Mouse (Mus musculus) intestine, embryonic 16.5 days (tissue): ENCODE measurements around the gene Sec23b. TPM values are rescaled to one million over a fixed set of nuclear protein-coding genes. Genes with fewer than 3 reads are reported as not detected.
A peak's percentile ranks its signal among the peaks of the same experiment; 100 is the strongest.
"Not testable (repeated sequence)": the region's sequence is repeated elsewhere in the genome, so short reads cannot be mapped to it uniquely, and the experiment has no call there.

Experiments used
- ATAC-seq: fragments of 200-750 bp; cut with Nextera tagmentation; 2 replicates; pipeline ENCODE4 v1.8.0; 2017; ENCODE audit warnings: moderate TSS enrichment, moderate library complexity
- H3K27ac ChIP-seq: fragments of 300-500 bp; sonication (generic); 2 replicates; pipeline ENCODE4 v1.5.1; 2014; ENCODE audit warnings: mild to moderate bottlenecking, low read length
- H3K27me3 ChIP-seq: fragments of 300-500 bp; sonication (generic); replicated peaks from 2 replicates; pipeline ENCODE4 v1.6.1; 2014; ENCODE audit warnings: low read length, control low read depth, mixed read lengths; ENCODE audit not compliant: control insufficient read depth, insufficient read depth
- H3K36me3 ChIP-seq: fragments of 300-500 bp; sonication (generic); 2 replicates; pipeline ENCODE4 v1.6.1; 2014; ENCODE audit warnings: low read length, control low read depth; ENCODE audit not compliant: control insufficient read depth, insufficient read depth
- H3K4me1 ChIP-seq: fragments of 300-500 bp; sonication (generic); 2 replicates; pipeline ENCODE4 v1.6.1; 2014; ENCODE audit warnings: low read length, control low read depth, mixed read lengths; ENCODE audit not compliant: control insufficient read depth, insufficient read depth
- H3K4me2 ChIP-seq: fragments of 300-500 bp; sonication (generic); 2 replicates; pipeline ENCODE4 v1.6.1; 2014; ENCODE audit warnings: low read depth, low read length, control low read depth
- H3K4me3 ChIP-seq: fragments of 300-500 bp; sonication (generic); 2 replicates; pipeline ENCODE4 v1.5.1; 2014; ENCODE audit warnings: mild to moderate bottlenecking, low read length
- H3K9ac ChIP-seq: fragments of 300-500 bp; sonication (generic); 2 replicates; pipeline ENCODE4 v1.6.1; 2014; ENCODE audit warnings: low read depth, low read length
- H3K9me3 ChIP-seq: fragments of 300-500 bp; sonication (generic); 2 replicates; pipeline ENCODE4 v1.6.1; 2016; ENCODE audit warnings: low read length, control low read depth; ENCODE audit not compliant: control insufficient read depth
- WGBS: fragments of 180-500 bp; shearing (Covaris S2); extraction: QIAGEN DNeasy Blood & Tissue Kit; methylation state at CpG from one replicate; pipeline ENCODE4 v1.1.7; 2014; 5-methylcytosine and 5-hydroxymethylcytosine counted together
- polyA plus RNA-seq: library from polyadenylated mRNA; unstranded; fragments of >200 nt; fragmentation: Nextera tagmentation; extraction: Ambion mirVana; gene quantifications from 2 replicates; pipeline ENCODE4 v1.2.1, GENCODE M21; 2015

Sec23b gene
- polyA plus RNA-seq, 1 experiment from 2014 or later: 104 TPM

DNA sequence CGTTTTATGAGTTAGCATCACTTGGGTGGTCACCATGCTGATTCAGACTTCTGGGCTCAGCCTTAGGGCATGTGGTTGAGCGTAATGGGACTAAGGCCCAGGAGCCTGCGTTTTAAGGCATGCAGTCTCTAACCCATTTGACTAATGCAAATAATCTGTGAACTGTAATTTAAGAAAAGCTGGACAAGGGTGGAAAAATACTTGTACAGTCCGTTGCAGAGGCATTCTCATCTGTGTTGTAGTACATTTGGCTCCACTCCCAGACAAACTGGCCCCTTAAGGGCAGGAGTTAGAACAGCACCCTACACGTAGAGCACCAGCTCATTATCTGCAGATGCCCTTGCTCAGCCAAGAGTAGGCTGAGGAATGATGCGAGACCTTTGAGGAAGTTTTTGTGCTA is 11.4 kb upstream of the Sec23b start:
- no peak overlapping the region for H3K4me3 ChIP-seq
- ATAC-seq: peak; percentile 77
- peaks cover 3% of the 10 kb centered on the region for H3K36me3 ChIP-seq
- no peak overlapping the region for H3K4me2 ChIP-seq
- no peaks in the 10 kb centered on the region for H3K27me3 ChIP-seq
- 70% methylated on average over 6 of the region's 6 CpGs for WGBS
- no peaks in the 10 kb centered on the region for H3K9me3 ChIP-seq
- H3K4me1 ChIP-seq: peaks cover 4% of the 10 kb centered on the region; the same call in 1 of the 2 replicates
- H3K27ac ChIP-seq: no peak overlapping the region
- no peak overlapping the region for H3K9ac ChIP-seq

DNA sequence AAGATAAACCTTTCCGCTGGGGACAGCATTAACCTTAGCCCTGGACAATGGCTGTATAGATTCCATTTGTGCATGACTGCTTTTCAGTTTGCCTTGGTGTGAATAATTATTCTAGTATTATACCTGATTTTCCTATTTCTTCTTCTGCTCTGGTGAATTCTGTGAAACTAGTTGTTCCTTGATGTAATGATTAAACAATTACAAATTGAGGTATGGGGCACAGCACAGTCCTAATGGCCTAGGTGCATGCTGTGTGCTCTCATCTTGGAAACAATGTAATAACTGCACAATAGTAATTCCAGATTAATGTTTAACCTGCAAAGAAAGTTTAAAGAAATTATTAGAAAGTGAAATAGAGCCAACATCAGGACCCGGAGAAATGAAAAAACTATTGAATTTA is 11.0 kb upstream of the Sec23b start:
- Histone ChIP-seq H3K4me2 (no peak overlapping the region), H3K4me3 (no peak overlapping the region), H3K27me3 (no peaks in the 10 kb centered on the region), H3K9ac (no peak overlapping the region), H3K9me3 (no peaks in the 10 kb centered on the region), H3K4me1 (peaks cover 4% of the 10 kb centered on the region), H3K27ac (no peak overlapping the region), H3K36me3 (peaks cover 3% of the 10 kb centered on the region; the same call in 1 of the 2 replicates)
- 76% methylated on average over 2 of the region's 2 CpGs for WGBS
- ATAC-seq: no peak; the same call in 1 of the 2 replicates

DNA sequence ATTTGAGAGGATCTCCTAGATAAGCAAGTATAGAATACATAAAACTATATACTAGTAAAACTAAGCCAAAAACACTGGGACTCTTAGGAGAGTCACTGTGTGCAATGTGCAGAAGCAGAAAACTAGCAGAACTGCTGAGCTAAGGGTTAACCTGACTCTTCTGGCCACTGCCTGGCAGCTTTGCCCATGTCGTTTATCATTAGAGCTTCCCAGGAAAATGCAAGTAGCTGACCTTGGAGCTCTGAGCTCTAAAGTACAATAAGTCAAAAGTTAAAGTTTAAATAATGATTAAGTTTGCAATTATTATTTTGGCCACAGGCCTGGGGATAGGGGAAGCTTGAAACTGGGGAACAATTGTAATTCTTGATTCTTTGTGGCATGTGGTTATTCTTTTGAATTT is 10.5 kb upstream of the Sec23b start:
- no peaks in the 10 kb centered on the region for H3K9me3 ChIP-seq
- H3K27me3 ChIP-seq: no peaks in the 10 kb centered on the region
- ATAC-seq: no peak
- H3K4me1 ChIP-seq: peaks cover 4% of the 10 kb centered on the region
- no peak overlapping the region for H3K4me3 ChIP-seq
- no peak overlapping the region for H3K27ac ChIP-seq
- peaks cover 3% of the 10 kb centered on the region; the same call in 1 of the 2 replicates for H3K36me3 ChIP-seq
- no peak overlapping the region for H3K9ac ChIP-seq
- H3K4me2 ChIP-seq: no peak overlapping the region
- WGBS: 26% methylated on average over 1 of the region's 1 CpGs

DNA sequence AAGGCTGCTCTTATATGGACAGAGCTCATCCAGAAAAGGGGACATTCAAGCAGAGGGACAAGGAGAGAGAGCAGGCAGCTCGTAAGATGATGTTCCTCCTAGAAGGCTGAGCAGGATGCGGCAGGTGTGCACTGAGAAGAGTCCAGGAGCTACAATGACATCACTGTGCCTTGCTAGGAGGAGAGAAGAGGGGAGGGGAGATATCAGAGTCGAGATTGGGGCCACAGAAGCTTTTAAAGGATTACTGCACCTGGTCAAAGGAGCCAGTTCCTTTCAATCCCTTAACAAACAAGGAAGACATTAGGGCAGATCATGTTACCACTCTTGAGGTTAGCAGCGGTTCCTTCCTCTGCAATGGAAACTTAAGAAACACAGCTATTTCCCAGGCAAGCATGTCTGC is 8.5 kb upstream of the Sec23b start:
- WGBS: 64% methylated on average over 4 of the region's 4 CpGs
- Histone ChIP-seq H3K36me3 (peaks cover 3% of the 10 kb centered on the region; the same call in 1 of the 2 replicates), H3K9ac (no peak overlapping the region), H3K9me3 (no peaks in the 10 kb centered on the region), H3K4me1 (peaks cover 4% of the 10 kb centered on the region), H3K27me3 (no peaks in the 10 kb centered on the region), H3K4me3 (no peak overlapping the region), H3K27ac (no peak overlapping the region), H3K4me2 (no peak overlapping the region)
- ATAC-seq: no peak

DNA sequence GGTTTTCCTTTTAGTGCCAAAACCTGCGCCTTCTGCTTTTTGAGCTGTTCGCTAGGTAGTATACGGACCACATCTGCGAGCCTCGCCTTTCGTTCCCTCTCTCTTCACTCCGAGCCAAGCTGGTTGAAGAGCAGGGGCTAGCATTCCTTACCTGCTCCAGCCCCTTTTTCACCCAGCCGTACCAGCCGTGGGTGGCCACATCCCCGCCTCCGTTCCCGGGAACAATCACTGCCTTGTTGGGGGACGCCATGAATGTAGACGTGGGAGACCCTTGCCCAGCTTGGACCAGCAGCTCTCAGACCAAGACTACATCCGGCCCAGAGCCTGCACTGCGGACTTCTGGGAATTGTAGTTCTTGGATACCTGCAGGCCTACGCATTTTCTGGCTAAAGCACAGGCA is 5.5 kb upstream of the Sec23b start, which contains the start of gene Rbbp9:
Gene Rbbp9, minus strand, starts transcription at position 341 of the 400 bp plus-strand sequence.
- H3K4me3 ChIP-seq: peak within 1 kb of the TSS; percentile 83
- 1% methylated on average over 17 of the region's 17 CpGs for WGBS
- no peaks in the 10 kb centered on the region; the same call in none of the 2 replicates for H3K4me1 ChIP-seq
- peaks cover 3% of the 10 kb centered on the region; the same call in 1 of the 2 replicates for H3K36me3 ChIP-seq
- peak within 1 kb of the TSS; percentile 70 for H3K27ac ChIP-seq
- peak within 1 kb of the TSS; percentile 51 for H3K4me2 ChIP-seq
- H3K9me3 ChIP-seq: no peaks in the 10 kb centered on the region
- ATAC-seq: peak; percentile 90
- H3K27me3 ChIP-seq: no peaks in the 10 kb centered on the region
- peak within 1 kb of the TSS; percentile 82 for H3K9ac ChIP-seq

DNA sequence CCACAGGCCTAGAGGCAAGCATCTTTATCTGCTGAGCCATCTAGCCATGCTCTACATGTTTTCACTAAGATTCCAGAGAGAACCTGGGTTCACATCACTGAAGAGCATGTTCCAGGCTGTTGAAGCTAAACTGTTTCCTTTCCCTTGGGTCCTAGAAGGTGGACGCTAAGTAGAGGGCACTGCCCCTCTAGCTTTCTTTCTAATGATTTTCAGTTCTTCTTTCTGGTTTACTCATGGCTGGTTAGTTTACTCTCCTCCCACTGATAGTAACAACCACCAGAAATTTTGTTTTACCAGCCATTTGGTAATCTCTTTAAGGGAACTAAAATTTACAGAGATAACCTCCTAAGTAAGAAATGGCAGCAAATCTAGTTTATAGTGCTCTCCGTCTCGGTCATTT is 2.1 kb upstream of the Sec23b start:
- no peak overlapping the region for H3K4me3 ChIP-seq
- 92% methylated on average over 3 of the region's 3 CpGs for WGBS
- H3K9me3 ChIP-seq: no peaks in the 10 kb centered on the region
- ATAC-seq: no peak
- H3K36me3 ChIP-seq: no peaks in the 10 kb centered on the region
- H3K9ac ChIP-seq: no peak overlapping the region
- no peak overlapping the region for H3K4me2 ChIP-seq
- no peaks in the 10 kb centered on the region for H3K27me3 ChIP-seq
- H3K4me1 ChIP-seq: peaks cover 3% of the 10 kb centered on the region
- H3K27ac ChIP-seq: no peak overlapping the region

DNA sequence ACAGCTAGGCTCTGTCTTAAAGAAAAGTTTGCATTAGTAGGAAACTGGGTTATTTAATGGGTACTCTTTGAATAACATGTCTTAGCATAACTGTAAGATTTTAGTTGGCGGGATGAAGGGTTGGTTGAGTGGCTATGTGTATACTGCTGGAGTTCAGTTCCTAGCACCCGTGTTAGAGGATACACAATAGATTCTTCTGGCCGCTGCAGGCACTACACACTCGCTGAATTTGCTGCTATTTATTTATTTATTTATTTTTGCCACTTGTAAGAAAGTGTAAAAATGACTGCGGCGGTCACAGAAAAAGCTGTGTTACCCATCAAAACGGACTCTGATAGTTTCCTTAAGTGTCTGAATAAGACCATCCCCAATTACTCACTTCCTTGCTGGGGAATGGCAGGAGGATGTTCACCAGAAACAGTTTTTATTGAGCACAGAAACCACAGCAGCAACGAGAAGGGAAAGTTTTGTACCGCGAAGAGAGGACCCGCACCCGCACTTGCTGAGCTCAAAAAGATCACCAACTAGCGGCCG is 676 bp upstream of the Sec23b start:
- peak overlapping the region; percentile 92 for H3K4me3 ChIP-seq
- no peaks in the 10 kb centered on the region for H3K27me3 ChIP-seq
- 2% methylated on average over 14 of the region's 14 CpGs for WGBS
- H3K9ac ChIP-seq: peak overlapping the region; percentile 89
- peak; percentile 24 for ATAC-seq
- H3K36me3 ChIP-seq: 0 out of 2 replicates have a peak, but pooled peaks cover 2% of the 10 kb centered on the region
- peaks cover 3% of the 10 kb centered on the region; the same call in 1 of the 2 replicates for H3K4me1 ChIP-seq
- H3K27ac ChIP-seq: peak overlapping the region; percentile 96
- peak overlapping the region; percentile 68 for H3K4me2 ChIP-seq
- no peaks in the 10 kb centered on the region for H3K9me3 ChIP-seq

DNA sequence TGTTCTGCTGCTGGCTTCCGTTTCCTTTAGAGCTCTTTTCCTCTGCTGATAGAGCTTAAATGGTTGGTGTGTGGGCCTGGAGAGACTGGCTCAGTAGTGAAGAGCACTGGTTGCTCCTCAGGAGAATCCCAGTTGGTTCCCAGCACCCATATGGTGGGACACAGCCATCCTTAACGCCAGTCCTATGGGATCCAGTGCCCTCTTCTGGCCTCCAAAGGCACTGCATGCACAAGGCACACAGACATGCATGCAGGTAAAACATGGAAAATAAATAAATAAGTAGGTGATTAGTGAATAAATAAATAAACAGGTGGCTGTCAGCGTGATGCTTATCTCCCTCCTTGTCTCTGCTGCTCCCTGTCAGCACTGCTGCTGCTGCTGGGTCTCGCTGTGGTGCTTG is 32.7 kb downstream of the Sec23b start:
- no peak overlapping the region for H3K9ac ChIP-seq
- ATAC-seq: no peak
- no peak overlapping the region for H3K4me2 ChIP-seq
- 80% methylated on average over 4 of the region's 4 CpGs for WGBS
- no peaks in the 10 kb centered on the region for H3K9me3 ChIP-seq
- H3K4me3 ChIP-seq: no peak overlapping the region
- no peaks in the 10 kb centered on the region for H3K27me3 ChIP-seq
- no peak overlapping the region for H3K27ac ChIP-seq
- no peaks in the 10 kb centered on the region for H3K4me1 ChIP-seq
- H3K36me3 ChIP-seq: peaks cover 27% of the 10 kb centered on the region; the same call in 1 of the 2 replicates

DNA sequence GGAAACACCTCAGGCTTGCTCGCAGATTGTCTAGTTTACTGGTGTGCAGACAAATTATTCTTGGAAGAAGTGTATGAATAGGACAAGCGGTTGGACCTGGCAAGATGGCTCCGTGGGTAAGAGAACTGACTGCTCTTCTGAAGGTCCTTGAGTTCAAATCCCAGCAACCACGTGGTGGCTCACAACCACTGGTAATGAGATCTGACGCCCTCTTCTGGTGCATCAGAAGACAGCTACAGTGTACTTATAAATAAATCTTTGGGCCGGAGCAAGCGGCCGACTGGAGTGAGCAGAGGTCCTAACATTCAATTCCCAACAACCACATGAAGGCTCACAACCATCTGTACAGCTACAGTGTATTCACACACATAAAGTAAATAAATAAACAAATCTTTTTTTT is 37.0 kb downstream of the Sec23b start:
- H3K4me2 ChIP-seq, H3K4me1 ChIP-seq, H3K27ac ChIP-seq, H3K4me3 ChIP-seq, ATAC-seq, H3K9ac ChIP-seq, H3K27me3 ChIP-seq, H3K9me3 ChIP-seq: not testable (repeated sequence)
- WGBS: 65% methylated on average over 8 of the region's 8 CpGs
- H3K36me3 ChIP-seq: peaks cover 11% of the 10 kb centered on the region
